Mouse (Mus musculus) hematopoietic stem cell, adult 5-6 weeks (primary cell): ENCODE data around the gene Cbfa2t3. TPM values are rescaled to one million over a fixed set of nuclear protein-coding genes. Genes with fewer than 3 reads are reported as not detected.

Experiments
- ATAC-seq, 2 experiments: fragments of 125-278 bp in 1 of 2; replicated peaks in 1 of 2; 2 replicates each; pipeline ENCODE4 v1.8.0; 2016 to 2017; ENCODE audit warnings: inconsistent platforms in 2 of 2, mild to moderate bottlenecking in 2 of 2, moderate number of reproducible peaks in 2 of 2, low read depth in 1 of 2, moderate TSS enrichment in 1 of 2; ENCODE audit not compliant: low FRiP score in 2 of 2, poor library complexity in 2 of 2, severe bottlenecking in 2 of 2, insufficient read depth in 1 of 2, low TSS enrichment in 1 of 2
- total RNA-seq: library from RNA; stranded (forward); fragments of 172-1452, 232-1000 nt; gene quantifications from 2 replicates; pipeline ENCODE4 v1.2.3, GENCODE M21; 2017

Cbfa2t3 gene
- total RNA-seq, 1 experiment from 2014 or later, result 20.5 TPM

DNA sequence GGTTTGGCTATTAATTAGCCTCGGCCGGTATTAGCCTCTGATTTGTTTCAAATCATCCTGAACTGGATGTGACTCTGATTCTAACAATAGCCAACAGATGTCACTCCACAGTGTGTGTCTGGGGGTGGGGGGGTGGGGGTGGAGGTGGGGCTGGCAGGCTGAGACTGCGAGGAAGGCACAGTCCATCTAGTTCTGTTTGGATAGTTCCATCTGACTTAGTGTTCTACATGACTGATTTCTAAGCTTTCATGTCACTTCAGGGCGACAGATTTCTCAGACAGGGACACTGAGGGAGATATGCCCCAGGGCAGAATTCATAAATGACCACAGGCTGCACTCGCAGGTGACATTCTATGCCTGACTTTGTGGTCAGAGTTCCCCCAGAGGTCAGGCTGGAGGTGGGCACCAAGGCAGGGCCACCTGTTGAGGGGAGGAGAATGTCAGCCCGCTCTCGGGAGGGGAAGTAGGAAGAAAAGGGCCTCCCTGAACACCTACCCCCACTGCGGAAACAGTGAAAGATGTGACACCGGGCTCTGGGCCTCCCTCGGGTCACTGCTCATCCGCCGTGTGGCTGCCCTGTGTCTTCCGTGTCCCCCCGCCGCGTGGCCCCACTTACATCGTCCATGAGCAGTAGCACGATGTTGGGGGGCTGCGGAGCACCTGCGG lies 88.2 kb downstream of the Cbfa2t3 start:
- peak; percentile 25 to 45 for ATAC-seq

- ATAC-seq, result no peak
Observed at GRCm38 (mm10) chr8:122610209-122610608, 88.7 kb downstream of the Cbfa2t3 start.

DNA sequence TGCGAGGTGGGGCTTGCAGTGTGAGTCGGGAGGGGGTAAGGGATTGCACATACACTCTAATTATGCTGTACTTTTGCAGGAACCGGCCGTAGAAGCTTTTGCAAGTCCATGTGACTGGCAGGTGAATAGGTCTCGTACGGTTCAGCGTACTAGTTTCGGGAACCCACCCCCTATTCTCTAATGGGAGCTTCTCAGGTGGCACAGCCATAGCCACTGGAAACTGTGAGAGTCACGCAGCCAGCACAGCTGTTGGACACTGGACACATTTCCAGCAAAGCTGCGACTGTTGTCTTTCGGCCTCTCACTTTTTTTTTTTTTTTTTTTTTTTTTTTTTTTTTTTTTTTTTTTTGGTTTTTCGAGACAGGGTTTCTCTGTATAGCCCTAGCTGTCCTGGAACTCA lies 92.1 kb downstream of the Cbfa2t3 start:
- no peak for ATAC-seq

- ATAC-seq, result no peak
Observed at GRCm38 (mm10) chr8:122605367-122605766, 93.5 kb downstream of the Cbfa2t3 start.

DNA sequence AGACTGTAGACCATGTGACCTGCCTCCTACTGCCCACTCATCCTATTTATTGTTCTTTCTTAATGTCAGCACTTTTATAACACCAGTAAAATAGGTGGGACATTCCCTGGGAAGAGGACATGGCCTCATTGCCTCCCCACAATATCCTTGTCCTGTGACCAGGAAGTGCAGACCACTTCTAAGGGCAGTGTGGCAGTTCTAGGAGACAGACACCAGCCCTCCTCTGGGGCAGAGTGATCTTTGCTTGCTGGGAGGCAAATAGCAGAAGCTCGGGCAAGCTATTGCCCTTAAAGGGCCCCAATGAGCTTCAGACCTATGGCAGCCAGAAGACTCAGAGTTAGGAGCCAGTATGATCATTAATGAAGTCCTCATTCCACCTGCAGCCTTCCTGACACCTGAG lies 94.3 kb downstream of the Cbfa2t3 start:
- no peak for ATAC-seq

DNA sequence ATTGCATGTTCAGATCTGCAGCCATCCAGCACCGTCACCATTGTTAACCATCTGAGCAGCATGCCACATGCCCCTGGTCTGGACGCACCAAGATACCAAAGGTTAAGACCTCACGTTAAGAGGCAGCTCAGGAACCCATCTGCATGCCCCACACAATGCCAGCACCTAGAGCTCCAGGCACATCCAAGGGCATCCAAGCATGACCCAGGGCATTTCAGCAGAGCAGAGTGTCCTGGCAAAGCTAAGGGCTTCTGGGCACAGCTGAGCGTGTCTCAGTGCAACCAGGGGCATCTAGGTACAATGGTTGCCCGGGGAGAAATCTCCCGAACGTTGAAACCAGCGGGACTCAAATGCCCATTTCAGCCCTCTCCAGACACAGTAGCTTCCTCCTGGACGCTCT lies 98.2 kb downstream of the Cbfa2t3 start:
- ATAC-seq, result no peak

DNA sequence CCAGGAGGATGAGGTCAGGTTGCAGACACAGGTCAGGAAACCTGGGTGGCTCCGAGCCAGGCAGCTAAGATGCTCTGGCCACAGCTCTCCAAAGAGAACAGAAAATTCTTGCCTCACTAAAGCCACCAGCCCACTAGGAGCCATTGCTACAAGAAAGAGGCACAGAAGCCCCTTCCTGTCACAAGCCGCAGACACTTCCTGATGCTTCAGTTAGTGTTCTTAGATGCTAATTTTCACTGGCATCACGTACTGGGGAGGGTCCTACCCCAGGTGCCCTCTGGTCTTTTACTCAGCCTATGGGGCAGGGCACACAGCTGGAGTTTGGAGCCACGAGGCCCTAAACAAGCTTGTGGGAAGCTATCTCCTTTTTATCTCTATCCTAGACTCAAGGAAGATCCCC lies 102.9 kb downstream of the Cbfa2t3 start:
- ATAC-seq, result peak in 1 of 2 experiments; percentile 26; a peak in 1 of 4 replicates

GRCm38 (mm10) chr8:122593783-122594507 lies 105.0 kb downstream of the Cbfa2t3 start:
- no peak for ATAC-seq

GRCm38 (mm10) chr8:122593240-122593639 lies 105.7 kb downstream of the Cbfa2t3 start:
- ATAC-seq, result peak; percentile 43; a peak in 1 of 4 replicates

- ATAC-seq, result no peak
Observed at GRCm38 (mm10) chr8:122586749-122587148, 112.2 kb downstream of the Cbfa2t3 start.

GRCm38 (mm10) chr8:122586171-122586570 lies 112.7 kb downstream of the Cbfa2t3 start:
- ATAC-seq, result no peak

DNA sequence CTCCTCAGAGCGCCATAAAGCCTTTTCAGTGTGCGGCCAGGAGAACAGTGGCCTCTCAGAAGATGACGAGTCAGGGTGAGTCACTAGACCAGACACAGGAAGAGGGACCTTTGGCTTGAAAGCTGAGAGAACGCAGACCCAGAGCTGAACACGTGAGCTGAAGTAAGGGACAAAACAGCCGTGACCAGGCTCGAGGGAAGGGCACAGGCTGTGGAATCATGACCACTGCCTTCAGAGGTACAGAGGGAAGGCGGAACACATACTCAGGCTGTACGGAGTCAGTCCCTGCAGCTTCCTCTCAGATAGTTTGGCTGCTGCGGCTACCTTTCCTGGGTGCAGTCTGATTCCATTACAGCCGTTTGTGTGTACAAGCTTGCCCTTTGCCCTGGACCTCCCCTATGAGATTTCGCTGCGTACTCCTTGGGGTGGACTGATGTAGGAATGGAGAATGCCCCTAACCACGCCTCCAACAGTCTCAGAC lies 113.5 kb downstream of the Cbfa2t3 start:
- ATAC-seq, result no peak

GRCm38 (mm10) chr8:122584981-122585380 lies 113.9 kb downstream of the Cbfa2t3 start:
- no peak for ATAC-seq

DNA sequence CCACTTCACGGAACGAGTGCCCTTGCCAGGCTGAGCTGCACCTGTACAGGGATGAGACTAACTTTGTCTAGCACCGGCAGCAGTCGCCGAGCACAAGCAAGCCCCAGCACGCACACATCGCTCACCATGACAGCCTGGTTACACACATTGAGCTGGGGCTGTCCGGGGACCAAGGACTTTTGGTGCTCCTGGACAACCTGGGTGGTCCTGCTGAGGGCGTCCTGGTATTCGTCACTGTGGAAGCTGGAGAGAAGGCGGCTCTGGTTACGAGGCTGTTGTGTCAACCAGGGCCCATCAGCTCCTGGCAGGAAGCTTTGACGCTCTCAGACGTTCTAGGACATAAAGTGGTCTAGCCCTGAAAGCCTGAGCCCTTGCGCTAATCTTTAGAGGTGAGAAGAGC lies 118.0 kb downstream of the Cbfa2t3 start:
- no peak for ATAC-seq

- ATAC-seq, result no peak
Observed at GRCm38 (mm10) chr8:122579196-122579595, 119.7 kb downstream of the Cbfa2t3 start.

GRCm38 (mm10) chr8:122577116-122577515 lies 121.8 kb downstream of the Cbfa2t3 start:
- no peak for ATAC-seq

DNA sequence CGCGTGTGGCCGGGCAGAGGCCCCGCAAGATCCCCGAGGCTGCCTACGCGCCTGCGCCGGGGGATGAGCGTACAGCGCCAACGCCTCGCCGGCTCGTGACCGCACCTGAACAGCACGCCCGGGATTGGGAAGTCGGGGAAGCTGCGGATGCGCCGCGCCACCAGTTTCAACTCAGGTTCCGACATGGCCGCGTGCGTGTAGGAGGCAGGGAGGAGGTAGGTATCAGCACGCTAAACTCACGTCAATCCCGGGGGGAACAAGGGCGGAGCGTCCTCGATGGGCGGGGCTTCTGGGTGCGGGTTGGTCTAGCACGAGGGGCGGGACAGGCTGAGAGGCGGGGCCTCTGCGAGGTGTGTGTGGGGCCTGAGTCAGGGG lies 122.3 kb downstream of the Cbfa2t3 start, which contains the start of gene Aprt:
Aprt (minus strand) TSS at position 262 of the 375 bp plus-strand sequence.
- ATAC-seq, result peak; percentile 88 to 96

GRCm38 (mm10) chr8:122575735-122576647 lies 122.9 kb downstream of the Cbfa2t3 start:
- ATAC-seq, result no peak
